Mouse (Mus musculus) liver, embryonic 14.5 days (tissue): ENCODE results near the gene Ddit4.

Experiments
- CTCF ChIP-seq: IDR thresholded peaks from 2 replicates; pipeline ENCODE4 v1.5.1; 2016; ENCODE audit warnings: antibody characterized with exemption, low read depth, control low read depth
- EP300 ChIP-seq: IDR thresholded peaks from 2 replicates; pipeline ENCODE4 v1.6.1; 2016; ENCODE audit warnings: antibody characterized with exemption, low read depth

GRCm38 (mm10) chr10:59932521-59932920 is 19.1 kb downstream of the Ddit4 start:
- TF ChIP-seq CTCF, result no peak
- TF ChIP-seq EP300, result no peak
